Mouse (Mus musculus) embryonic fibroblast, embryonic 13.5 days (primary cell): ENCODE results near the gene Cyp2c50.

Experiments used
- CTCF ChIP-seq: IDR thresholded peaks from 2 replicates; pipeline ENCODE4 v1.5.1; 2011; ENCODE audit warnings: mild to moderate bottlenecking, control low read depth, low read length, moderate library complexity, borderline replicate concordance; ENCODE audit not compliant: insufficient read depth
- POLR2A ChIP-seq: IDR thresholded peaks from 2 replicates; pipeline ENCODE4 v1.6.1; 2011; ENCODE audit warnings: low read depth, mild to moderate bottlenecking, control low read depth, low read length, moderate library complexity

GRCm38 (mm10) chr19:40088381-40088780 lies 1.1 kb upstream of the Cyp2c50 start:
- TF ChIP-seq CTCF (no peak), POLR2A (no peak)
